Mouse (Mus musculus): ENCODE data around the gene Zdhhc14. TPM values are rescaled to one million over a fixed set of nuclear protein-coding genes. Genes with fewer than 3 reads are reported as not detected.

Zdhhc14 gene
- polyA plus RNA-seq, 1 experiment from 2014 or later = 2.2 TPM

DNA sequence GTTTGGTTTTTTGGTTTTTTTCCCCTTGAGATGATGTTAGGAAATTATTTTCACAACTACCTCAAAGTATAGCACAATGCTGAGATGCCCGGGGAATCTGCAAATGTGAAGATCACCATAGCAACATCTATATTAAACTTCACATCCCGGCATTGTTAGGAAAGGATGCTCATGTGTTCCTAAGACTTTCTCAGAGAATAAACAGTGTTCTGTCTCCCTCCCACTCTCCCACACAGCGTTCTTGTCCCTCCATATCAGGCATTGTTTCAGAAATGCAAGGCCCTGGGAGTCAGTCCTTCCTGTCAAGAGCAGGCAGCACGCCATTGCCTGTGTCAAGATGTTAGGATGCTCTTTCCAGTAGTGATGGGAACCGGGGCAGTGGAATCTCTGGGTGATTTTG, 51.7 kb downstream of the Zdhhc14 start:
- Histone ChIP-seq H3K27me3 (ENCODE audit: control insufficient read depth, insufficient read depth, low read length) (no peaks in the 10 kb centered on the region), H3K27ac (replicated peaks) (no peak overlapping the region), H3K4me3 (ENCODE audit: low read depth, low read length) (no peak overlapping the region), H3K9ac (ENCODE audit: low read length) (no peak overlapping the region), H3K4me2 (replicated peaks; ENCODE audit: low read depth) (no peak overlapping the region), H3K4me1 (replicated peaks; ENCODE audit: control insufficient read depth, insufficient read depth) (no peaks in the 10 kb centered on the region), H3K36me3 (ENCODE audit: control insufficient read depth, insufficient read depth, low read length) (no peaks in the 10 kb centered on the region), H3K9me3 (ENCODE audit: control insufficient read depth, low read length) (no peaks in the 10 kb centered on the region)
- 69% methylated on average over 5 of the region's 5 CpGs for WGBS
- TF ChIP-seq EP300 (optimal IDR thresholded peaks at IDR 0.05) (no peak), CTCF (IDR thresholded peaks at IDR 0.05; ENCODE audit: low read depth) (no peak)
- ATAC-seq (ENCODE audit: low FRiP score, low TSS enrichment) (no peak), DNase-seq (ENCODE audit: low spot score) (no peak)

- 96% methylated on average over 2 of the region's 2 CpGs for WGBS
- DNase-seq (ENCODE audit: low spot score) (no peak), ATAC-seq (ENCODE audit: low FRiP score, low TSS enrichment) (no peak)
- TF ChIP-seq EP300 (optimal IDR thresholded peaks at IDR 0.05) = no peak
- TF ChIP-seq CTCF (IDR thresholded peaks at IDR 0.05; ENCODE audit: low read depth) = no peak
- H3K9me3 ChIP-seq (ENCODE audit: control insufficient read depth, low read length) = no peaks in the 10 kb centered on the region
- H3K4me1 ChIP-seq (replicated peaks; ENCODE audit: control insufficient read depth, insufficient read depth) = no peaks in the 10 kb centered on the region
- no peak overlapping the region for H3K4me3 ChIP-seq (ENCODE audit: low read depth, low read length)
- H3K27ac ChIP-seq (replicated peaks) = no peak overlapping the region
- no peaks in the 10 kb centered on the region for H3K27me3 ChIP-seq (ENCODE audit: control insufficient read depth, insufficient read depth, low read length)
- no peaks in the 10 kb centered on the region for H3K36me3 ChIP-seq (ENCODE audit: control insufficient read depth, insufficient read depth, low read length)
- no peak overlapping the region for H3K4me2 ChIP-seq (replicated peaks; ENCODE audit: low read depth)
- no peak overlapping the region for H3K9ac ChIP-seq (ENCODE audit: low read length)
These were observed 52.7 kb downstream of the Zdhhc14 start for GRCm38 (mm10) chr17:5545065-5545464.

- TF ChIP-seq EP300 (optimal IDR thresholded peaks at IDR 0.05) = no peak
- no peaks in the 10 kb centered on the region for H3K27me3 ChIP-seq (ENCODE audit: control insufficient read depth, insufficient read depth, low read length)
- H3K27ac ChIP-seq (replicated peaks) = no peak overlapping the region
- no peak overlapping the region for H3K4me2 ChIP-seq (replicated peaks; ENCODE audit: low read depth)
- H3K9me3 ChIP-seq (ENCODE audit: control insufficient read depth, low read length) = no peaks in the 10 kb centered on the region
- 74% methylated on average over 2 of the region's 2 CpGs for WGBS
- ATAC-seq (ENCODE audit: low FRiP score, low TSS enrichment) (no peak), DNase-seq (ENCODE audit: low spot score) (no peak)
- no peak overlapping the region for H3K4me3 ChIP-seq (ENCODE audit: low read depth, low read length)
- no peaks in the 10 kb centered on the region for H3K4me1 ChIP-seq (replicated peaks; ENCODE audit: control insufficient read depth, insufficient read depth)
- H3K9ac ChIP-seq (ENCODE audit: low read length) = no peak overlapping the region
- H3K36me3 ChIP-seq (ENCODE audit: control insufficient read depth, insufficient read depth, low read length) = no peaks in the 10 kb centered on the region
These were observed 56.2 kb downstream of the Zdhhc14 start for GRCm38 (mm10) chr17:5548546-5548945.

DNA sequence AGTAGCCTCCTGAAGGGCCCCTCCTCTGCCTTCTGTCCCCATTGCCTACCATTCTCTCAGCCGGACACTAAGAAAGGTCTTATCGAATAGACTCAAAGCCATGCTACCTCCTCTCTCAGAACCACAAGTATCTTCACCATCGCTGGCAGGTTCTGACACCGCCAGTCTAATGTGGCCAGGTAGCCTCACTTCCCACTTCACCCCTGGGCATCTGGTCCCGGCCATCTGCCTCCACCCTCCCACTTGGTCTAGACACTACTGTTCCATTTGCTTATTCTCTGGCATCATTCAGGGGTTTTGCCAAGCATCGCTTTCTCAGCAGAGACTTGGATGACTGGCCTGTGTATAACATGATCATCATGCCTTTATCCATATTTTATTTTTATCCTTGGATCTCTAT, 57.1 kb downstream of the Zdhhc14 start:
- ATAC-seq (ENCODE audit: low FRiP score, low TSS enrichment) = no peak
- Histone ChIP-seq H3K4me2 (replicated peaks; ENCODE audit: low read depth) (no peak overlapping the region), H3K4me3 (ENCODE audit: low read depth, low read length) (no peak overlapping the region), H3K9me3 (ENCODE audit: control insufficient read depth, low read length) (no peaks in the 10 kb centered on the region), H3K27me3 (ENCODE audit: control insufficient read depth, insufficient read depth, low read length) (no peaks in the 10 kb centered on the region), H3K9ac (ENCODE audit: low read length) (no peak overlapping the region), H3K27ac (replicated peaks) (no peak overlapping the region), H3K36me3 (ENCODE audit: control insufficient read depth, insufficient read depth, low read length) (no peaks in the 10 kb centered on the region), H3K4me1 (replicated peaks; ENCODE audit: control insufficient read depth, insufficient read depth) (no peaks in the 10 kb centered on the region)
- TF ChIP-seq EP300 (optimal IDR thresholded peaks at IDR 0.05) = no peak
- DNase-seq (ENCODE audit: low spot score) = no peak
- WGBS = 96% methylated on average over 6 of the region's 6 CpGs

- H3K36me3 ChIP-seq (ENCODE audit: control insufficient read depth, insufficient read depth, low read length) = no peaks in the 10 kb centered on the region
- no peak overlapping the region for H3K27ac ChIP-seq (replicated peaks)
- H3K9ac ChIP-seq (ENCODE audit: low read length) = no peak overlapping the region
- DNase-seq (ENCODE audit: low spot score) = no peak
- H3K27me3 ChIP-seq (ENCODE audit: control insufficient read depth, insufficient read depth, low read length) = no peaks in the 10 kb centered on the region
- no peak overlapping the region for H3K4me3 ChIP-seq (ENCODE audit: low read depth, low read length)
- TF ChIP-seq CTCF (IDR thresholded peaks at IDR 0.05; ENCODE audit: low read depth) (no peak), EP300 (optimal IDR thresholded peaks at IDR 0.05) (no peak)
- WGBS = 85% methylated on average over 10 of the region's 10 CpGs
- no peaks in the 10 kb centered on the region for H3K9me3 ChIP-seq (ENCODE audit: control insufficient read depth, low read length)
- H3K4me2 ChIP-seq (replicated peaks; ENCODE audit: low read depth) = no peak overlapping the region
- no peak for ATAC-seq (ENCODE audit: low FRiP score, low TSS enrichment)
- H3K4me1 ChIP-seq (replicated peaks; ENCODE audit: control insufficient read depth, insufficient read depth) = no peaks in the 10 kb centered on the region
These were observed 58.1 kb downstream of the Zdhhc14 start for GRCm38 (mm10) chr17:5550444-5550843.

DNA sequence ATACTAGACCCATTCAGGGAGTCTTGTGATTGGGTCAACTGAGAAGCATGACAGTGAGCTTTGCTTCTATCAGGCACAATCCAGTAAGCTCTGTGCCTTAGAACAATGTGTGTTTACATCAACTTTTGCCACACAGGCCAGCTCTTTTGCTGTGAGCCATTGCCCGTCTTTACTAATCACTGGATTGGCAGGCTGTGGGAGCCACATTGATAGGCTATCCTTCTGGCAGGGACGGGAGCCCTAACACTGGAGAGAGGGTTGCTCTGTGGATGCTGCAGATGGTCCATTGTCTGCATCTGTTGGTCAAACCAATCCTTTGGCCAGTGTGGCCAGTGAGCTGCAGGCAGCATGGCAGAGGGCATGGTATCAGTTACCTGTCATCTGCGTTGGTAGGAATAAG, 58.8 kb downstream of the Zdhhc14 start:
- no peak overlapping the region for H3K4me2 ChIP-seq (replicated peaks; ENCODE audit: low read depth)
- no peak overlapping the region for H3K27ac ChIP-seq (replicated peaks)
- ATAC-seq (ENCODE audit: low FRiP score, low TSS enrichment) (no peak), DNase-seq (ENCODE audit: low spot score) (no peak)
- WGBS = 84% methylated on average over 3 of the region's 3 CpGs
- no peaks in the 10 kb centered on the region for H3K4me1 ChIP-seq (replicated peaks; ENCODE audit: control insufficient read depth, insufficient read depth)
- H3K9ac ChIP-seq (ENCODE audit: low read length) = no peak overlapping the region
- H3K9me3 ChIP-seq (ENCODE audit: control insufficient read depth, low read length) = no peaks in the 10 kb centered on the region
- no peaks in the 10 kb centered on the region for H3K36me3 ChIP-seq (ENCODE audit: control insufficient read depth, insufficient read depth, low read length)
- TF ChIP-seq CTCF (IDR thresholded peaks at IDR 0.05; ENCODE audit: low read depth) (no peak), EP300 (optimal IDR thresholded peaks at IDR 0.05) (no peak)
- H3K27me3 ChIP-seq (ENCODE audit: control insufficient read depth, insufficient read depth, low read length) = no peaks in the 10 kb centered on the region
- no peak overlapping the region for H3K4me3 ChIP-seq (ENCODE audit: low read depth, low read length)
